Mouse (Mus musculus): ENCODE data around the gene Gm21708.
"Not testable (repeated sequence)": the region's sequence is repeated elsewhere in the genome, so short reads cannot be mapped to it uniquely, and the experiment has no call there.

Gene Gm21708

GRCm38 (mm10) chrY:3410067-3410466 lies at the start of gene Gm21708, which contains the start of gene Gm21704:
Gene Gm21708, minus strand, starts transcription at chrY:3410167.
Gene Gm21704, minus strand, starts transcription at chrY:3410167.
- not testable (repeated sequence) for DNase-seq (ENCODE audit: low spot score in 2 of 2)

Data from urinary bladder, postnatal 4 days (tissue).